Mouse (Mus musculus) lung, postnatal 0 days (tissue): ENCODE measurements around the gene Ankrd33b.

Experiments used
- CTCF ChIP-seq: IDR thresholded peaks from 2 replicates; pipeline ENCODE4 v1.5.1; 2016; ENCODE audit warnings: antibody characterized with exemption, mild to moderate bottlenecking
- EP300 ChIP-seq: IDR thresholded peaks from 2 replicates; pipeline ENCODE4 v1.6.1; 2016; ENCODE audit warnings: antibody characterized with exemption, mild to moderate bottlenecking, control low read depth

- TF ChIP-seq CTCF (no peak), EP300 (no peak)
Measured at GRCm38 (mm10) chr15:31254939-31255535, 112.5 kb downstream of the Ankrd33b start.
